Mouse (Mus musculus) hindbrain, embryonic 11.5 days (tissue): Measurements from ENCODE around the gene Dpm1. TPM values are rescaled to one million over a fixed set of nuclear protein-coding genes. Genes with fewer than 3 reads are reported as not detected.
A peak's percentile ranks its signal among the peaks of the same experiment; 100 is the strongest.

ENCODE experiments used
- ATAC-seq: fragments of 200-750 bp; cut with Nextera tagmentation; 2 replicates; pipeline ENCODE4 v1.8.0; 2017; ENCODE audit warnings: mild to moderate bottlenecking, moderate TSS enrichment, moderate library complexity; ENCODE audit not compliant: low FRiP score
- DNase-seq: peaks from one replicate; pipeline ENCODE4 v3.0.0-alpha.2; 2015; ENCODE audit warnings: low spot score
- H3K27ac ChIP-seq: fragments of 300-500 bp; sonication (generic); 2 replicates; pipeline ENCODE4 v1.5.1; 2014; ENCODE audit warnings: mild to moderate bottlenecking, low read depth, low read length
- H3K27me3 ChIP-seq: fragments of 300-500 bp; sonication (generic); 2 replicates; pipeline ENCODE4 v1.6.1; 2014; ENCODE audit warnings: mild to moderate bottlenecking, low read length, moderate library complexity, mixed read lengths; ENCODE audit not compliant: control insufficient read depth, insufficient read depth
- H3K36me3 ChIP-seq: fragments of 300-500 bp; sonication (generic); 2 replicates; pipeline ENCODE4 v1.6.1; 2014; ENCODE audit warnings: mild to moderate bottlenecking, low read length, moderate library complexity, mixed read lengths; ENCODE audit not compliant: control insufficient read depth, insufficient read depth
- H3K4me1 ChIP-seq: fragments of 300-500 bp; sonication (generic); replicated peaks from 2 replicates; pipeline ENCODE4 v1.6.1; 2014; ENCODE audit warnings: low read length, mixed read lengths; ENCODE audit not compliant: control insufficient read depth, insufficient read depth
- H3K4me2 ChIP-seq: fragments of 300-500 bp; sonication (generic); replicated peaks from 2 replicates; pipeline ENCODE4 v1.6.1; 2014; ENCODE audit warnings: mild to moderate bottlenecking, low read depth, low read length
- H3K4me3 ChIP-seq: fragments of 300-500 bp; sonication (generic); 2 replicates; pipeline ENCODE4 v1.5.1; 2014; ENCODE audit warnings: low read depth, low read length
- H3K9ac ChIP-seq: fragments of 300-500 bp; sonication (generic); 2 replicates; pipeline ENCODE4 v1.6.1; 2014; ENCODE audit warnings: low read depth, low read length
- H3K9me3 ChIP-seq: fragments of 300-500 bp; sonication (generic); 2 replicates; pipeline ENCODE4 v1.6.1; 2016; ENCODE audit warnings: low read length; ENCODE audit not compliant: control insufficient read depth
- WGBS: fragments of 180-500 bp; shearing (Covaris S2); extraction: QIAGEN DNeasy Blood & Tissue Kit; methylation state at CpG from one replicate; pipeline ENCODE4 v1.1.7; 2014; 5-methylcytosine and 5-hydroxymethylcytosine counted together
- polyA plus RNA-seq: library from polyadenylated mRNA; unstranded; fragments of >200 nt; fragmentation: Nextera tagmentation; extraction: Ambion mirVana; gene quantifications from 2 replicates; pipeline ENCODE4 v1.2.1, GENCODE M21; 2014

The Dpm1 gene
- polyA plus RNA-seq, 1 experiment from 2014 or later = 65.1 TPM

DNA sequence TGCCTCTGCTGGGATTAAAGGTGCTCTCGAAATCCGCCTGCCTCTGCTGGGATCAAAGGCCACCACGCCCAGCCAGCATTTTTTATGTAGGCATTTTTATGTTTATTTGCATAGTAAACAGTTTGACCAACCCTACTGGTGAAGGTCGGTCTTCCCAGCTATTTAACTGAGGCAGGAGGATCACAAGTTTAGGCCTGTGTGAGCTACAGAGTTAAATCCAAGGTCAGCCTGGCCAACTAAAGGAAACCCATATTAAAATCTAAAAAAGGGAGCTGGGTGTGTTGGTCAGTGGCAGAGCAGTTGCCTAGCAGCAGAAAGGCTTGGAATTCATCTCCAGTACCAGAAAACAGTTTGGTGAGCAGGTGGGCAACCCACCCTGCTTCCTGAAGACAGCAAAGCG is 2.9 kb upstream of the Dpm1 start:
- WGBS = 95% methylated on average over 5 of the region's 5 CpGs
- Histone ChIP-seq H3K4me2 (no peak overlapping the region), H3K36me3 (no peaks in the 10 kb centered on the region), H3K9me3 (no peaks in the 10 kb centered on the region), H3K4me3 (no peak overlapping the region), H3K9ac (no peak overlapping the region), H3K27me3 (no peaks in the 10 kb centered on the region), H3K27ac (no peak overlapping the region), H3K4me1 (peaks cover 10% of the 10 kb centered on the region; the same call in 1 of the 2 replicates)
- no peak for ATAC-seq
- DNase-seq = no peak

DNA sequence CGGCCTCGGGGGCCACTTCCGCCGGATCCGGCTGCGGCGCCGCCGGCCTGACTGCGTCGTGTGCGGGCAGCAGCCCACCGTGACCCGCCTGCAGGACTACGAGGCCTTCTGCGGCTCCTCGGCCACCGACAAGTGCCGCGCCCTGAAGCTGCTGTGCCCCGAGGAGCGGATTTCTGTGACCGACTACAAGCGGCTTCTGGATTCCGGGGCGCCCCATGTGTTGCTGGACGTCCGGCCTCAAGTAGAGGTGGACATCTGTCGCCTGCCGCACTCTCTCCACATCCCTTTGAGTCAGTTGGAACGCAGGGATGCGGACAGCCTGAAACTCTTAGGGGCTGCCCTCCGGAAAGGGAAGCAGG is 1.1 kb upstream of the Dpm1 start:
- Histone ChIP-seq H3K36me3 (no peaks in the 10 kb centered on the region), H3K9ac (peak overlapping the region; percentile 74), H3K9me3 (no peaks in the 10 kb centered on the region), H3K4me3 (peak overlapping the region; percentile 100), H3K4me2 (peak overlapping the region; percentile 99), H3K27ac (no peak overlapping the region), H3K27me3 (no peaks in the 10 kb centered on the region), H3K4me1 (peaks cover 10% of the 10 kb centered on the region; the same call in 1 of the 2 replicates)
- no peak for DNase-seq
- ATAC-seq = 0 out of 2 replicates have a peak, but pooled peaks have one; percentile 7
- WGBS = 68% methylated on average over 31 of the region's 33 CpGs

DNA sequence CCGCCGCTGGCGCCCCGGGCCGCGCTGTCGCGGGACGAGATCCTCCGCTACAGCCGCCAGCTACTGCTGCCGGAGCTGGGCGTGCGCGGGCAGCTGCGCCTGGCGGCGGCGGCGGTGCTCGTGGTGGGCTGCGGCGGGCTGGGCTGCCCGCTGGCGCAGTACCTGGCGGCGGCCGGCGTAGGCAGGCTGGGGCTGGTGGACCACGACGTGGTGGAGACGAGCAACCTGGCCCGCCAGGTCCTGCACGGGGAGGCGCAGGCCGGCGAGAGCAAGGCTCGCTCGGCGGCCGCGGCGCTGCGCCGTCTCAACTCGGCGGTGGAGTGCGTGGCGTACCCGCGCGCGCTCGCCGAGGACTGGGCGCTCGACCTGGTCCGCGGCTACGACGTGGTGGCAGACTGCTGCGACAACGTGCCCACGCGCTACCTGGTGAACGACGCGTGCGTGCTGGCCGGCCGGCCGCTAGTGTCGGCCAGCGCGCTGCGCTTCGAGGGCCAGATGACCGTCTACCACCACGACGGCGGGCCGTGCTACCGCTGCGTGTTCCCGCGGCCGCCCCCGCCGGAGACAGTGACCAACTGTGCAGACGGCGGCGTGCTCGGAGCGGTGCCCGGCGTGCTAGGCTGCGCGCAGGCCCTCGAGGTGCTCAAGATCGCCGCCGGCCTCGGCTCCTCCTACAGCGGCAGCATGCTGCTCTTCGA is 531 bp upstream of the Dpm1 start:
- H3K27me3 ChIP-seq = no peaks in the 10 kb centered on the region
- H3K36me3 ChIP-seq = no peaks in the 10 kb centered on the region
- H3K4me2 ChIP-seq = peak overlapping the region; percentile 99
- H3K9ac ChIP-seq = peak overlapping the region; percentile 74
- H3K9me3 ChIP-seq = no peaks in the 10 kb centered on the region
- DNase-seq = no peak
- H3K27ac ChIP-seq = peak overlapping the region; percentile 75
- H3K4me3 ChIP-seq = peak overlapping the region; percentile 100
- peaks cover 10% of the 10 kb centered on the region; the same call in 1 of the 2 replicates for H3K4me1 ChIP-seq
- peak; percentile 68 for ATAC-seq
- 2% methylated on average over 96 of the region's 105 CpGs for WGBS

DNA sequence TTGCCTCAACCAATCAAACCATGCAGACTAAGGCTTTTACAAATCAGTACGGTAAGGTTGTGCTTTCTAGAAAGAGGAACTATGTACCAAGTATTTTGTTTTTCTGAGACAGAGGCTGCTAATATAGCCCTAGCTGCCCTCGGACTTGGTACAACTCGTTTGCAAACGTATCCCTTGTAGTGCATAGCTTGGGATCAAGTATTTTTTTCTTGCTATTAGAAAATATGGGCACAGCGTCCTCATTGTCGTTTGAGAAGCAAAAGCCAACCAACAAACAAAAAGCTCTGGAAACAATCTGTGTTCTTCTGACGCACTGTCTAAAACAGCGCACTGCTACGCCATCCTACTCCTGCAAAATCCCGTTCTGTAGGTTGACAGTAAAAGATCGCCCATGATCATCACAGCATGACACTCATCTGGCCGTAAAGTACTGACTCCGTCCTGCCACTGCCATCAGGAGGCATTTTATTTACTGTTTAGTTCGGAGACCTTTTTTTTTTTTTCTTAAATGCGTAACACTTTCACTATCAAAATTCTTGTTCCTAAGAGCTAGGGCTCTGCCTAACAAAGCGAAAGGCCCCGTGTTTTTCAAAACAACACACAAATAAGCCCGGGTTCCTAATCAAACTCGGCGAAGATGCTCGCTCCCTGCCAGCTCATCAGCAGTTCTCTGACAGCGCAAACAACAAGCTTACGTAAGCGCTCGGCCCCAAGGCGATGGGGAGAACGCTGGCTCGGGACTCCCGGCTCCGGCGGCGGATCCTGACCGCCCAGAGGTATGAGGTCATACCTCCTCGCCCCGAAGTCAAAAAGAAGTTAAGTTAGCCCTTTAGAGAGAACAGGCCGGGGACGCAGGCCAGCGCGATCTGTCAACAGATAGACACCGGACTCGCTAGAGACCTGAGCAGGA is 1.0 kb downstream of the Dpm1 start:
- peak overlapping the region; percentile 100 for H3K4me3 ChIP-seq
- peak overlapping the region; percentile 87 for H3K4me2 ChIP-seq
- peak; percentile 41 for DNase-seq
- H3K36me3 ChIP-seq = no peaks in the 10 kb centered on the region
- WGBS = 20% methylated on average over 41 of the region's 41 CpGs
- peak overlapping the region; percentile 74 for H3K9ac ChIP-seq
- H3K9me3 ChIP-seq = no peaks in the 10 kb centered on the region
- H3K4me1 ChIP-seq = peaks cover 10% of the 10 kb centered on the region; the same call in 1 of the 2 replicates
- H3K27ac ChIP-seq = no peak overlapping the region
- H3K27me3 ChIP-seq = no peaks in the 10 kb centered on the region
- ATAC-seq = peak; percentile 21; the same call in 1 of the 2 replicates

DNA sequence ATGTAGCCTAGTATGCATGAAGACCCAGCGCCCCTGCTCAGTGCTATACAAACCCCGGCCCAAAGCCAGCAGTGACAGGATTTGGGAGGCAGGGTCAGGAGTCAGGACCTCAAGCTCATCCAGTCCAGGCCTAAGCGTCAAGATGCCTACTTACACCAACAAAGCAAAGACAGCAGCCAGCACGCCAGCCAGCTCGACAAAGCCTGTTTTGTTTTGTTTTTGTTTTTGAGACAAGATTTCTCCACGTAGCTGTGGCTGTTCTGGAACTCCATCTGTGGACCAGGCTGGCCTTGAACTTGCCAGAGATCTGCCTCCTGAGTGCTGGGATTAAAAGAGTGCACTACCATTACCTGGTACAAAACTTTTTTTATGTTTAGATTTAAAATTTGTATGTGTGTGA is 7.1 kb downstream of the Dpm1 start:
- H3K4me1 ChIP-seq = no peaks in the 10 kb centered on the region
- 85% methylated on average over 6 of the region's 6 CpGs for WGBS
- H3K36me3 ChIP-seq = peaks cover 10% of the 10 kb centered on the region; the same call in 1 of the 2 replicates
- no peak overlapping the region for H3K27ac ChIP-seq
- no peaks in the 10 kb centered on the region for H3K27me3 ChIP-seq
- H3K4me2 ChIP-seq = no peak overlapping the region
- H3K9ac ChIP-seq = no peak overlapping the region
- no peak for DNase-seq
- H3K4me3 ChIP-seq = no peak overlapping the region
- H3K9me3 ChIP-seq = no peaks in the 10 kb centered on the region
- no peak for ATAC-seq

DNA sequence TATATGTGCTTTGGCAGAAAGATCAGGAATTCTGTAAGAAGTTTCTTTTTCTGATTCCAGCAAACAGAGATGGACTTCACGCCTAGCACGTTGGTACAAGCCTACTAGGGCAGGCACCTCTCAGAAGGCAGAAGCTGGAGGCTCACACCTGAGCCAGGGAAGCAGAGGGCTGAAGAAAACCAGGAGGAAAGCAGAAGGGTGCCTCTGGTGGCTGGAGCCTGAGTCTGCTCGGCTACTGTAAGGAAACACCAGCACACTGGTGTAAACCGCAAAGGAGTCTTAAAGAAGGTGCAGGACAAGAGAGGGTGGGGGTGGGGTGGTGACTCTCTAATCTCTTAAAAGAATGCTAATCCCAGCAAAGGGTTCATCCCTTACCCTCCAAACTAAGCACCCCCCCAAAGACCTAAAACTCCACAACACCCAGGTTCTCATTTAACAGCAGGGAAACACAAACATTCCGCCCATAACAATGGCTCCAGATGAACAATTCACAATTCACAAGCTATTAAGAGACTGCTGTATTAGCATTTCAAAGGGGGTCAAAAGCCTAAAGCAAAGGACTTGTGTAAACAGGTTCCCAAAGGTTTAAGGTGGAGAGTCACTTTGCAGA is 16.5 kb downstream of the Dpm1 start:
- no peak overlapping the region for H3K4me2 ChIP-seq
- no peaks in the 10 kb centered on the region for H3K4me1 ChIP-seq
- ATAC-seq (no peak), DNase-seq (no peak)
- no peak overlapping the region for H3K4me3 ChIP-seq
- H3K9ac ChIP-seq = no peak overlapping the region
- no peak overlapping the region for H3K27ac ChIP-seq
- H3K27me3 ChIP-seq = no peaks in the 10 kb centered on the region
- H3K36me3 ChIP-seq = peaks cover 14% of the 10 kb centered on the region
- WGBS = 54% methylated on average over 5 of the region's 5 CpGs
- H3K9me3 ChIP-seq = no peaks in the 10 kb centered on the region

DNA sequence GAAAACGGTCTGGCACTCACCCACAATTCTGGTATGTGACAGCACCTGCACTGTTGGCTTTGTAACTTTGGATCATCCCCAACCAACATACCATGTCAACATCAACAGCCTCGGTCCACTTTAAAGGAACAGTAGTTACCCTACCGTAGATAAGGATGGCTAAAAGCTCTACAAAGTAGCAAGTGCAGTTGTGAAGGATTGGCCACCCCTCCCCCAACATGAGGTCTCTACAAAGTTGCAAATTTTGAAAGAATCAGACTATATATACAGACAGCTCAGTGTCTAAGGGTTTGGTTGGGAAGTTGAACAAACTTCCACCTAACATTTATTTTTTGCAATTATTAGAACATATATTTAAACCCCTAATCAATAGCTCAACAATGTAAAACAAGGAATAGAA is 22.5 kb downstream of the Dpm1 start:
- 87% methylated on average over 3 of the region's 3 CpGs for WGBS
- peak; percentile 10; the same call in 1 of the 2 replicates for ATAC-seq
- H3K27me3 ChIP-seq = no peaks in the 10 kb centered on the region
- peaks cover 19% of the 10 kb centered on the region for H3K36me3 ChIP-seq
- DNase-seq = no peak
- H3K9ac ChIP-seq = no peak overlapping the region; the same call in 1 of the 2 replicates
- H3K9me3 ChIP-seq = no peaks in the 10 kb centered on the region
- H3K4me3 ChIP-seq = no peak overlapping the region
- peaks cover 3% of the 10 kb centered on the region; the same call in 1 of the 2 replicates for H3K4me1 ChIP-seq
- H3K27ac ChIP-seq = peak overlapping the region; percentile 99
- H3K4me2 ChIP-seq = no peak overlapping the region

DNA sequence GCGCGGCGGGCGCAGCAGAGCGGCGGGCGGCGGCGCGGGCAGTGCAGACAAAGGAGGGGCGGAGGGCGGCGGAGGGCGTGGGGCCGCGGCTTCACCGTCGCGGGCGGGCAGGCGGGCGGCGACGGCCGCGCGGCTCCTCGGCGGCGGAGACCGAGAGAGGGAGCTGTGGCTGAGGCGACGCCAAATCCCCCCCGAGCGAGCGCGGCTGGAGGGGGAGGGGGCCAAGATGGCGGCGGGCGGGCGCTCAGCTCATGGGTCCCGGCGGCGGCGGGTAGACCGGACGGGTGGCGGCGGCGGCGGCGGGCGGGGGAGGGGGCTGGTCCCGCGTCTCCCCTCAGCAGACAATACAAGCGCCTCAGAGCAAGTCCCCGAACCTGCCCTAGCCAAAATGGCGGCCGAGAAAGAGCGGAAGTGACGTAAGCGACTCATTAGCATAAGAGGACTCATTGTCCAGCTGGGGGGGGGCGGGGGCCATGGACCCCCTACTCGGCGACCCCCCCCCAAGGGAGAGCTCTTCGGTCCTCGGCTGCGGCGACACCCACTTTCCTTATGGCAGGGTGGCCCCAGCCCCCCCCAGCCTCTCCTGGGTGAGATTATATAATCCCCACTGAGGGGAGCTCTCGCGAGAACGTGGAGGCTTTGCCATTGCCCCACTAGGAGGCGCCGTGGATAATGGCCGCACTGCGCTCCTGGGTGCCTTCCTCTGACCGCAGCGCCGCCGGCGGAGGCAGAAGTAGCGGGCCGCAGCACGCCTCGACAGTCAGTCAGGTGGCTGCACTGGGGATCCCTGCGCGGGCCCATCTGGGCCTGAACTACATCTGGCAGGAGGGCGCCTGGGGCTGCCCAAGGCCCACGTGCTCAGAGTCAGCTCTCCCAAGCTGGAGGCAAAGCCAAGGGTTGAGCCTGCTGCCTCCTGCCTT is 23.4 kb downstream of the Dpm1 start, which contains the start of gene Adnp:
Gene Adnp, minus strand, starts transcription at position 388 of the 920 bp plus-strand sequence.
- Histone ChIP-seq H3K4me2 (peak within 1 kb of the TSS; percentile 67), H3K9ac (peak within 1 kb of the TSS; percentile 100), H3K9me3 (no peaks in the 10 kb centered on the region), H3K4me3 (peak within 1 kb of the TSS; percentile 99), H3K36me3 (peaks cover 13% of the 10 kb centered on the region; the same call in 1 of the 2 replicates), H3K27ac (peak within 1 kb of the TSS; percentile 99), H3K27me3 (no peaks in the 10 kb centered on the region), H3K4me1 (peaks cover 3% of the 10 kb centered on the region; the same call in 1 of the 2 replicates)
- peak; percentile 92 for ATAC-seq
- DNase-seq = peak; percentile 97
- WGBS = under 1% methylated on average over 52 of the region's 89 CpGs
